Mouse (Mus musculus) liver, embryonic 16.5 days (tissue): ENCODE measurements around the gene Abcg5. TPM values are rescaled to one million over a fixed set of nuclear protein-coding genes. Genes with fewer than 3 reads are reported as not detected.

Experiments used
- ATAC-seq: fragments of 200-750 bp; cut with Nextera tagmentation; 2 replicates; pipeline ENCODE4 v1.8.0; 2017; ENCODE audit warnings: low read depth, mild to moderate bottlenecking, moderate number of reproducible peaks, moderate library complexity
- H3K27ac ChIP-seq: fragments of 300-500 bp; sonication (generic); 2 replicates; pipeline ENCODE4 v1.5.1; 2014; ENCODE audit warnings: mild to moderate bottlenecking, low read length
- H3K27me3 ChIP-seq: fragments of 300-500 bp; sonication (generic); 2 replicates; pipeline ENCODE4 v1.6.1; 2014; ENCODE audit warnings: low read depth, low read length, mixed read lengths; ENCODE audit not compliant: control insufficient read depth, insufficient read depth
- H3K36me3 ChIP-seq: fragments of 300-500 bp; sonication (generic); 2 replicates; pipeline ENCODE4 v1.6.1; 2014; ENCODE audit warnings: mild to moderate bottlenecking; ENCODE audit not compliant: control insufficient read depth, insufficient read depth
- H3K4me1 ChIP-seq: fragments of 300-500 bp; sonication (generic); 2 replicates; pipeline ENCODE4 v1.6.1; 2014; ENCODE audit warnings: low read depth, low read length, mixed read lengths; ENCODE audit not compliant: control insufficient read depth
- H3K4me2 ChIP-seq: fragments of 300-500 bp; sonication (generic); 2 replicates; pipeline ENCODE4 v1.6.1; 2014; ENCODE audit warnings: low read depth, low read length, mixed read lengths
- H3K4me3 ChIP-seq: fragments of 300-500 bp; sonication (generic); 2 replicates; pipeline ENCODE4 v1.5.1; 2014; ENCODE audit warnings: low read depth, mild to moderate bottlenecking, low read length
- H3K9ac ChIP-seq: fragments of 300-500 bp; sonication (generic); 2 replicates; pipeline ENCODE4 v1.6.1; 2014; ENCODE audit warnings: low read depth, low read length
- H3K9me3 ChIP-seq: fragments of 300-500 bp; sonication (generic); replicated peaks from 2 replicates; pipeline ENCODE4 v1.6.1; 2016; ENCODE audit warnings: low read length; ENCODE audit not compliant: control insufficient read depth
- WGBS: fragments of 180-500 bp; shearing (Covaris S2); extraction: QIAGEN DNeasy Blood & Tissue Kit; methylation state at CpG from one replicate; pipeline ENCODE4 v1.1.7; 2014; ENCODE audit not compliant: insufficient replicate concordance; 5-methylcytosine and 5-hydroxymethylcytosine counted together
- polyA plus RNA-seq: library from polyadenylated mRNA; unstranded; fragments of >200 nt; fragmentation: Nextera tagmentation; extraction: Ambion mirVana; gene quantifications from 2 replicates; pipeline ENCODE4 v1.2.1, GENCODE M21; 2015

Abcg5 gene
- polyA plus RNA-seq, 1 experiment from 2014 or later = 0.63 TPM

DNA sequence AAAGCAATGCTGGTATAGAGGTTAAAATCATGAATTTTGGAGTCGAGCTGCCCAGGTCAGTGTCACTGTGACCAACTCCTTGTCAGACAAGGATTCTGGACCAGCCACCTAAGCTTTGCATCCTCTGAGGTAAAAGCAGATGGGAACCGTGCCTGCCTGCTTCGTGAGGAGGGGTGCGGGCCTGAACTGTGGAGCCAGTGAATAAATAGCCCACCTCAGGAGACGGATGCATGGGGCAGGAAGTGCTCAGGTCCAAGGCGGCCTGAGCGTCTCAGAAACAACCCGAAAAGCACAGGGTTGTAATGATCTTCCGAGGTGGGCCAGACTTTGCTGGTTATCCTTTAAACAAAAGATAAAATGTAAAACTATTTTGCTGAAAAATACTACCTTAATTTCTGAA is 37.7 kb downstream of the Abcg5 start:
- Histone ChIP-seq H3K4me3 (no peak overlapping the region), H3K27me3 (no peaks in the 10 kb centered on the region), H3K9me3 (no peaks in the 10 kb centered on the region), H3K36me3 (no peaks in the 10 kb centered on the region), H3K9ac (no peak overlapping the region), H3K4me2 (no peak overlapping the region), H3K4me1 (peaks cover 5% of the 10 kb centered on the region), H3K27ac (no peak overlapping the region)
- no peak for ATAC-seq
- 47% methylated on average over 9 of the region's 9 CpGs for WGBS

DNA sequence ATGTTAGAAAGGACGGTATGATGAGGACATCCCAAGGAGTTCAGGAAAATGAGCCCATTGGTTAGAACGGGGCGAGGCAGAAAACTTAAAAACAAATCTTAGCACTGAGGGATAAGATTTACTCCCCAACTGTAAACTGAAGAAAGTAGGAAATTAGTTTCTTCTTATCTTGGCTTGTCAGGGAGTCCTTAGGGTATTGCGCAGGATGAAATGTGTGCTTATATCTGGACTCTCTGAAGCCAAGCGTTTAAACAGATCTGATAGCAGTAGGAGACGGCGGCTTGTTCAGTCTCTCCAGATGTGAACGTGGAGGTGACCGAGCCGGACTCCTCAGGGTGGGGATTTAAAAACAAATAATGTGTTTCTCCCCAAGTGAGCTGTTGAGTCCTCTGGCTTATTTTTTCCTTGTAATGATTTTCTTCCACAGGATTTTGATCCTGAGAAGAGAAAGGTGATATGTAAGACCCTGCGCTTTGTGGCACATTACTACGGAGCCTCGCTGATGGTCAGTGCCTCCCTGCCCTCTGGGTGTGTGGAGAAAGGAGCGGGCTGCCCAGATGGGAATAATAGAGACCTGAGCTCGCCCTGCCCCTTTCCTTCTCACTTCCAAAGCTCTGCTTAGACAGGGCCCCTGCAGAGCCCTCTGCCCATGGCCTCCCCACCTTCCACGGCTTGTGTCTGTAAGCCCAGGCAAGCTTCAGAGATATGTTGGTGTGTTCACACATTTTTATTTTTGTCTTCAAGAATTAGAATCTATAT is 38.3 kb downstream of the Abcg5 start:
- no peak for ATAC-seq
- Histone ChIP-seq H3K27me3 (no peaks in the 10 kb centered on the region), H3K4me3 (no peak overlapping the region), H3K9me3 (no peaks in the 10 kb centered on the region), H3K9ac (no peak overlapping the region), H3K4me2 (no peak overlapping the region), H3K4me1 (peaks cover 5% of the 10 kb centered on the region), H3K36me3 (no peaks in the 10 kb centered on the region), H3K27ac (no peak overlapping the region)
- WGBS = 40% methylated on average over 16 of the region's 16 CpGs

DNA sequence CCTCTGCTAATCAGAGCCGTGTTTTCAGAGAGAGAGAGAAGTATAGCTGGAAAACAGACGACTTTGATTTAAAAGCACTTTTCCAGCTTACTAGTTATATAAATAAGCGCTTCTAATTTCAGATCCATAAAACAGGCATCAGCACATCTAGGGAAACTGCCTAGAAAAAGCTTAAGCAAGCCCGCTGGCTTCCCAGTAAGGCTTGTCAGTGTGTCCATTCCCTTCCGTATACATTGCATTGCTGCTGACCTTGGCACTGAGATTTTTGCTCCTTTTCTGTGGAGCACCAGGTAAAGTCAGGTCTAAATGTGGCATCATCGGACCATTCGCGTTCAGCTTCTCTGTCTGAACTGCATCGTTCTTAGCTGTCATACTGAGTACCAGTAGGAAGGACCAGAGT is 40.5 kb downstream of the Abcg5 start:
- Histone ChIP-seq H3K4me1 (peaks cover 5% of the 10 kb centered on the region), H3K4me2 (no peak overlapping the region), H3K27ac (no peak overlapping the region), H3K36me3 (no peaks in the 10 kb centered on the region), H3K9me3 (no peaks in the 10 kb centered on the region), H3K4me3 (no peak overlapping the region), H3K27me3 (no peaks in the 10 kb centered on the region), H3K9ac (no peak overlapping the region)
- ATAC-seq = no peak
- 74% methylated on average over 9 of the region's 9 CpGs for WGBS

DNA sequence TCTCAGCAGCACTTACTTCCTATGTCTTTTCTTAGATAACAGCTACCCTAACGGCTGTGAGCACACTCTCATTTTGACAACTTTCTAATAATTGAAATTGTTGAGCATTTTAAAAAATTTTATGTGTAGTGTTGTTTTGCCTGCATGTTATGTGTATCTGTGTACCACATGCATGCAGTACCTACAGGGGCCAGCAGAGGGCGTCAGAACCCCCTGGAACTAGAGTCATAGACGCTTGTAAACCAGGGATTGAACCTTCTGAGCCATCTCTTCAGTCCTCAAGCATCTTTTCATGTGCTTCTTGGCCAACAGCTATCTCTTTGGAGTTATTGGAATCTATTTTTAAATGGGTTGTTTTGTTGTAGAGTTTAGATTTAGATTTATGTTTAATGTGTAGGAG is 40.9 kb downstream of the Abcg5 start:
- Histone ChIP-seq H3K9me3 (no peaks in the 10 kb centered on the region), H3K27me3 (no peaks in the 10 kb centered on the region), H3K9ac (no peak overlapping the region), H3K4me1 (peaks cover 5% of the 10 kb centered on the region), H3K4me2 (no peak overlapping the region), H3K4me3 (no peak overlapping the region), H3K36me3 (no peaks in the 10 kb centered on the region), H3K27ac (no peak overlapping the region)
- WGBS = 17% methylated on average over 3 of the region's 3 CpGs
- ATAC-seq = no peak

DNA sequence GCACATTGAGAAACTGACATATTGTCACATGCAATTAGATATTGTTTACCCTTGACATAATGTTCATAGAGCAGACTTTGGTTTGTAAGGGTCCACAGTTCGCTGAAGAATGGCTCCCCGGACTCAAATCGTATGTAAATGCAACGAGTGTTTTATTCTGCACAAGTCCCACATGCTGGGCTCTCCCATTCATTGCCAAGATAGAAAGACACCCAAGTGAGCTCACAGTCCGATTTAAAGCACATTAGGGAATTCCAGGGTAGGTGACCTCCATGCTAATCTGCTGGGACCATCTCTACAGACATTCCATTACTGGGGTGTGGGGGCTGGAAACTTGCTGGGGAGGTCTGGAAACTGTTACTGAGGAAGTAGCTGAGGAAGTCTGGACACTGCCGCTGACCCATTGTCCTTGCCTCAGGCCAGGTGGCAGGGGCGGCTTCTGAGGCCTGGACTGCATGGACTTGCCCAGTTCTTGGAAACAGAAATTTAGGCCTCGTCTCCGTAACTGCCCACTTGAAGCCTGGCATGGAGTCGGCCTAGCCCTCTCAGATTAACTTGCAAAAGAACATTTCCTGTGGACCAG is 42.9 kb downstream of the Abcg5 start:
- Histone ChIP-seq H3K9ac (no peak overlapping the region), H3K4me3 (no peak overlapping the region), H3K27ac (no peak overlapping the region), H3K27me3 (no peaks in the 10 kb centered on the region), H3K4me2 (no peak overlapping the region), H3K36me3 (no peaks in the 10 kb centered on the region), H3K9me3 (no peaks in the 10 kb centered on the region), H3K4me1 (no peaks in the 10 kb centered on the region)
- 63% methylated on average over 10 of the region's 10 CpGs for WGBS
- no peak for ATAC-seq

DNA sequence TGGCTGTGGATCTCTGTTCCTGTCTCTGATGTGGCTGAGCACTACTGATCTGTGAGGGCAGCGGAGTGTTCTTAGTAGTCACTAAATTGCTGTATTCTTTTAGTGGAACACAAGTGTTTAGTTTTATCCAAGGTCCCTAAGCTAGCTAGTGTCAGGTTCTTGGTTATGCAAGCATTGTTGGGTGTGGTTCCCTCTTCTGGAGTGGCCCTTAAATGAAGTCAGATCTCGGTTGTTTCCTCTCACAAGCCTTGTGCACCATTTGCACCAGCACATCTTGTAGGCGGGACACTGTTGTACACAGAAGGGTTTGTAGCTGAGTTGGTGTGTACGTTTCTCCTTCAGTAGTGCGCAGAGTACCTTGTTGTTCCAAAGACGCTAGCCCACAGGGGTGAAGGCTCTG is 44.8 kb downstream of the Abcg5 start:
- H3K4me3 ChIP-seq = no peak overlapping the region
- no peaks in the 10 kb centered on the region for H3K4me1 ChIP-seq
- H3K27me3 ChIP-seq = no peaks in the 10 kb centered on the region
- no peaks in the 10 kb centered on the region for H3K9me3 ChIP-seq
- 71% methylated on average over 6 of the region's 6 CpGs for WGBS
- H3K36me3 ChIP-seq = no peaks in the 10 kb centered on the region
- no peak for ATAC-seq
- H3K9ac ChIP-seq = no peak overlapping the region
- H3K4me2 ChIP-seq = no peak overlapping the region
- no peak overlapping the region for H3K27ac ChIP-seq

DNA sequence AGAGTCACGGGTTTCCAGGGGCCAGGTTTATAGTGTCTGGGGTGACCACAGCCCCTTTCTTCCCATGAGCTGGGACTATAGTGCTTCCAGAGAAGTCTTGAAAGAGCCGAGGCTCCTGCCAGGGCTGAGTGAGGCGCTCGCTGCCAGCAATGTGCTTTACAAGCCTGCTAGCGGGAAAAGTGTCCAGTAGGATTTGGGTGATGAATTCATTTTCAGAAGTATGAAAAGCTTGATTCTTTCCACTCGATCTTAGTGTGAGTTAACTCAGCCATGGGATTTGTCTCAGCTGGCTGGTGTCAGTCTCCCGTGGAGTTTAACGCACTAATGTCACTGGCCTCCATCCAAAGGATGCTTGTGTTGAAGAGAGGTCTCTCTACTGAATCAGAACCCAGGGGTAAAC is 46.5 kb downstream of the Abcg5 start:
- WGBS = 65% methylated on average over 8 of the region's 8 CpGs
- Histone ChIP-seq H3K27ac (no peak overlapping the region), H3K9ac (no peak overlapping the region), H3K9me3 (no peaks in the 10 kb centered on the region), H3K36me3 (no peaks in the 10 kb centered on the region), H3K4me3 (no peak overlapping the region), H3K4me1 (no peaks in the 10 kb centered on the region), H3K4me2 (no peak overlapping the region), H3K27me3 (no peaks in the 10 kb centered on the region)
- no peak for ATAC-seq

DNA sequence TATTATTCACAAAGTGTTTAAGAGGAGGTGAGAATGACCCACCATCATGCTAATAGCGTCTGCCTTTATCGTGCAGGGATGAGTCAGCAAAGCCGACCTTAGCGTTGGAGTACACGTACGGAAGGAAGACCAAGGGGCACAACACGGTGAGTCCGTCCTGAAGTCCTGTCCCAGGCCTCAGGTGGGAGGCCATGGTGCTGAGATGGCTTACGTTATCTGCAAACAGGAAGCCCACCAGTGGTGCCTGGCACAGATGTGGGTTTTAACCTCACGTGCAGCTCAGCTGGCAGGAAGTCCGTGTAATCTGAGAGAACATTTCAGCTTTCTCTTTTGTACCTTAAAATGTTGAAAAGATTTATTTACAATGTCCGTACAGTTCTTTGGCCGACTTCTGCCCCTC is 49.4 kb downstream of the Abcg5 start:
- no peaks in the 10 kb centered on the region for H3K9me3 ChIP-seq
- H3K36me3 ChIP-seq = no peaks in the 10 kb centered on the region
- no peaks in the 10 kb centered on the region for H3K27me3 ChIP-seq
- H3K4me3 ChIP-seq = no peak overlapping the region
- H3K4me1 ChIP-seq = no peaks in the 10 kb centered on the region
- no peak overlapping the region for H3K4me2 ChIP-seq
- WGBS = 31% methylated on average over 13 of the region's 13 CpGs
- no peak overlapping the region for H3K27ac ChIP-seq
- no peak overlapping the region for H3K9ac ChIP-seq
- ATAC-seq = no peak

DNA sequence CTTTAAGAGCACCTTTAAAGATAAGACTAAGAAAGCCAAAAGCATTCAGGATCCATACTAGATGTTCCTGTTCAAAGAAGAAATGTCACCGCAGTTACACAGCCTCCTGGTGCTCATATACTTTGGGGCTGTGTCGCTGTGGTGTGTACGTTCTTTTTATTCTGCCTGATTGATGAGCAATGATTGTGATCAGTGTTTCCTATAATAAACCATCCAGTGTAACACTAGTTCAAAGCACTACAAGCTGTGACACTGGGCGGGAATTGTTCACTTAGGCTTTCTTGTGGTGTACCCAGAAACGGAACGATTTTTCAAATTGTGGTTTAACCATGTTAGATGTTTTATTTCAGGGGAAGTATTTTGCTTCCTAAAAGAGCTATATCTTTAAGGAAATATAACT is 51.0 kb downstream of the Abcg5 start:
- WGBS = 61% methylated on average over 6 of the region's 6 CpGs
- Histone ChIP-seq H3K27me3 (no peaks in the 10 kb centered on the region), H3K9me3 (no peaks in the 10 kb centered on the region), H3K4me2 (no peak overlapping the region), H3K4me3 (no peak overlapping the region), H3K36me3 (no peaks in the 10 kb centered on the region), H3K9ac (no peak overlapping the region), H3K4me1 (no peaks in the 10 kb centered on the region), H3K27ac (no peak overlapping the region)
- no peak for ATAC-seq
